Mouse (Mus musculus) gonadal fat pad, adult 2 months (tissue): ENCODE results near the gene Lexm. TPM values are rescaled to one million over a fixed set of nuclear protein-coding genes. Genes with fewer than 3 reads are reported as not detected.

Source experiments
- DNase-seq: peaks from one replicate; pipeline ENCODE4 v3.0.0-alpha.2; 2012; ENCODE audit warnings: low read depth
- polyA plus RNA-seq: library from polyadenylated mRNA; depleted of rRNA; stranded (reverse); fragments of >200 nt; gene quantifications from 2 replicates; pipeline ENCODE4 v1.2.3, GENCODE M21; 2012

Lexm gene
- polyA plus RNA-seq, 1 experiment = 0.53 TPM

DNA sequence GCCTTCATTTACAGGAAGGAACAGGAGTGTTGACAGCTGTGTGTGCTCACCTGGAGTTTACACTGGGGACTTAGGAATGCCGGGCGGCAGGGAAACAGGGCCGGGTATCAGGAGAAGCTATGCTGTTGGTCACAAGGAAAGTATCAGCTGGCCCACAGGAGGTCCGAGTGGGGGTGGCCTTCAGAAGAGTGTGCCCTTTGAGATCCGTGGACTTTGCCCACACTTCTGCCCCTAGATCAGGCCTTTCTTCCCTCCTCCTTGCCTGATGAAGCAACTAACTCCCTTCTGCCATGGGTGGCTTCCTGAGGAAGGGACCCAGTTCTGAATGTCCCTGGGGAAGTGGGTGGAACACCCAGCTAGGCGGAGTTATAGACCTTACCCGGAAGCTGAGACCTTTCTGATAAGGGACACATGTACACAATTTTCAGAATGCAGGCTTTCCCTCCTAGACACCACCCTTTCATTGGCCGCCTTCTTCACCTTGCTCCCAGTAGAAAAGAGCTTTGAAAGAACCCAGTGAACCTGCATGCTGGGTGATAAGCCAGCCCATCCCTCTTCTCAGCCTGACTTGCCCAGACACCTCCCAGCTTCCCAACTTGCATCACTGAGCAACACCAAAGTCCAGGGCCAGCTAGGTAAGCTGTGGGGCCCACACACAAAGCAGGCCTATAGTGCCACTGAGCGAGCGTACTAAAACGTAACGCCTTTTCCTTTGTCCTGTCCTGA is 34.5 kb downstream of the Lexm start:
- DNase-seq = peak; percentile 38

DNA sequence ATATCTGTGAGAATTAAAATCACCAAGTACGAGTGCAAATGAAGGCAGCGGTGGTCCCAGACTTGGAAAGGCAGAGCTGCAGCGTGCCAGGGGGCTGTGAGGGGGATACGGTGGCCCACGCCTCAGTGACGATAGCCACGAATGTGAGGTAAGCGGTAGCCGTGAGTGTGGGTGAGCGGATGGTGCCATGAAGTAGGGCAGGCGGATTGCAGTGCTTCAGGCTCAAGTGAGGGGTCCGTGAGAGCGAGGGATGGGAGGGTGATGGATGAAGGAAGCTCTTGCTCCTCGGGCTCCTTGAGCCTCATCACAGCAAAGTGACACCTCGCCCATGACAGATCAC is 35.2 kb downstream of the Lexm start:
- DNase-seq = no peak

DNA sequence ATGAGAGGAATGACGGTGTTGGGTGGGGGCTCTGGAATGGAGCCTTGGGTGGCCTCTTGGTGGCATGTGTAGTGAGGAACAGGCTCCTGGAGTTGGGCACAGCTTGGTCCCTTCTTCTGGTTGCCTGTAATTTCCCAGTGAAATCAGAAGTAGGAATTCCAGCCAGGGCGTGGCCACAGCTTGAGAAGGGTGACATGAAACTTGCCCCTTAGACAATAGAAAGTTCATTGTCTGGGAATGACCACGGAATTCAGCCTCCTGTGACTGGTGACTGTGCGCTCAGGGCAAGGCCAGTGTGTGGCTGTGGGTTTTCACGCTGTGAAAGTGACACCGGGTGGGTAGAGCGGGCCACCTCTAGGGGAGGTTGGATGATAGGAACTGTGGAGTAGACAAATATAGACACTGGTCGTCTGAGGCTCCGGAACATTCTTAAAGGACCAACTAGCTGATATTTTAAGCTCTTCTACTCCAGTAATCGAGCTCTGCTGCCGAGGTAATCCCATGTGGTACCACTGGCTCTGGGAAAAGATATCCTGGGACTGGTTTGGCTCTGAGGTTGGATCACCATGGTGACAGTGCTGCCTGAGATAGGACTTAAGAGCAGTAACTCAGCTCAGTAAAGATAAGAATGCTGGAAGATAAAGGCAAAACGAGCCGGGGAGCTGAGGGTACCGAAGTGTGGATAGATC is 35.7 kb downstream of the Lexm start:
- DNase-seq = no peak

DNA sequence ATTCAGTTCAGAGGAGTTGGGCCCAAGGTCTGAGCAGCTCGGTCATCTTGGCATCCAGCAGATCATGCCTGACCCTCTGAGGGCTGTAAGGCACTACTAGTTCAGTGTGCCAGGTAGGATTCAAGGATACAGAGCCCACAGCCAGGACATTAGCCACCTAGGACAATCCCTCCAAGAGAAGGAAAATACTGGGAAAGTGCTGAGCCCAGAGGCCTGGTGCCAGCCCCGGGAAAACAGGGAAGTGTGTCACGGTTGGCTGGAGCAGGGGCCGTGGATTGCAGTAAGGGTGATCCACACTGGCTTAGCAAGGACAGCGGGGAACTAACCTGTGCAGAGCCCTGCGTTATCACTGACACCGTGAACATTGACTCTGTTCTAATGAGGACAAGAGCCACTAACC is 39.5 kb downstream of the Lexm start:
- no peak for DNase-seq

DNA sequence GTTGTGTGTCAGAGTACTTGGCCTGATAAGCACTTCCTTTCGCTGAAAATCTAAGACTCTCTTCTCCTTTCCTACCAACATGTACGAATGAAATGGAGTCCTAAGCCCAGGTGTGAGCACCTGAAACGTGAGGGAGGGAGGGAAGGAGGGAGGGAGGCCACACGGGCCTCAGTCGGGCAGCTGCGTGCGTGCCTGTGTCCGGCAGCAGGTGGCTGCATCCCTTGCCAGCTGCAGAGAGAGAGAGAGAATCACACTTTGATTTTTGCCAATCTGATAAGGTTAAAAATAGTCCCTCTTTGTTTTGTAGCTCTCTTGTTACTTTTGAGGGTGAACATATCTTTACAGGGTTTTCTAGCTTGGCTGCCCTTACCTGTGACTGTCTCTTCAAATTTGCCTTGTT is 42.0 kb downstream of the Lexm start:
- DNase-seq = no peak

DNA sequence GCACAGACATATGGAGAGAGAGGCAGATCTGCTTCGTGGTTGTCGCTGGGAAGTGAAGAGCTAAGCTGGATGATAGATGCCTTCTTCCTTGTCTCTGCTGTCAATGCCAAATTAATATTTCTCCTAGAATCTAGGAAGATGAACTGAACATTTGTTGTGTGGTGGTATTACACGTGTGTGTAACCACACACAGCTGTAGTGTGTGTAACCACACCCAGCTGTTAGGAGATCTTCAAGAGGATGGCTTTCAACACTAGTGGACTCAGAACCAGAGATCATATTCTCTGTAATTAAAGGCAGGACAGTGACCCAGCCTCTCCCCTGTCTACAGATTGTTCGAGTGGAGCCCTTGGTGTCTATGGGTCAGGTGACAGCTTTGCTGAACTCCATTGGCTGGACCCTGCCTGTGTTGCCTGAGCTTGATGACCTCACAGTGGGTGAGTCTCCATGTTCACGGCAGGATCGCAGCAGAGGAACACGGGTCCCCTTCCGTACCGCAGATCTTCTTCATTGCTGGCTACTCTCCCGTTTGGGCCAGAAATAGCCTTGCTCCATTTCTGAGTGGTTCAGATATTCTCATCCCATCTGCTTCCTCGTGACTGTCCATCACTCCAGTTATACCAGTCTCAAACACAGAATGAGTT is 45.8 kb downstream of the Lexm start:
- DNase-seq = no peak

DNA sequence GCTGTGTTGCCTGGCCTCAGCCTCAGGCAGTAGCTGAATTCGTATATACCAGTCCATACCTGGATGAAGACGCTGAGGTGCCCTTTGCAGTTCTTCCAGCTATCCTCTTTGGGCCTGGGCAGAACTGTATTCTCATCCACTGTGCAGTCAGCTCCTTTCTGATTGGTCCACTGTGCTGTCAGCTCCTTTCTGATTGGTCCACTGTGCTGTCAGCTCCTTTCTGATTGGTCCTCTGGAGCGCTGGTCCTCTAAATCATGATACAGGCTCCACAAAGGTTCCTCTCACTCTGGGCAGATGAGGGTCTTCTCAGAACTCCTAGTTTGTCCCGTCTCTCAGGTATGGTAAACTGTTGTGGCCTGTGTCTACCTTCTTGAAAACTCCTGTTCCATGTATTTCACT is 47.4 kb downstream of the Lexm start:
- no peak for DNase-seq

DNA sequence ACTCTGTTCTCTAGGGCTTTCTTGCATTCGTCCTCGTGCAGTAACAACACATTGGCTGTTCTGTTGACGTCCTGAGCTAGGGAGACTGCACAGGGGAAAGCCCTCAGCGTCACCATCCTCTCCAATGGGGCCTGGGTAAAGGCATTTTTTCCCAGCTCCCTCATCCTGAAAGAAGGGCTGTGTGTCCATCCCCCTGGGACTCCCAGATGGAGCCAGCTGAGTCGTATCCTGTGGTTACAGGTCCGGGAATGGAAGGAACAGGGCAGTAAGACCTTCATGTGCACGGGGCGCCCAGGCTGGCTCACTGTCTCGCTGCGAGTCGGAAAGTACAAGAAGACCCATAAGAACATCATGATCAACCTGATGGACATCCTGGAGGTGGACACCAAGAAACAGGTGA is 52.9 kb downstream of the Lexm start:
- no peak for DNase-seq

DNA sequence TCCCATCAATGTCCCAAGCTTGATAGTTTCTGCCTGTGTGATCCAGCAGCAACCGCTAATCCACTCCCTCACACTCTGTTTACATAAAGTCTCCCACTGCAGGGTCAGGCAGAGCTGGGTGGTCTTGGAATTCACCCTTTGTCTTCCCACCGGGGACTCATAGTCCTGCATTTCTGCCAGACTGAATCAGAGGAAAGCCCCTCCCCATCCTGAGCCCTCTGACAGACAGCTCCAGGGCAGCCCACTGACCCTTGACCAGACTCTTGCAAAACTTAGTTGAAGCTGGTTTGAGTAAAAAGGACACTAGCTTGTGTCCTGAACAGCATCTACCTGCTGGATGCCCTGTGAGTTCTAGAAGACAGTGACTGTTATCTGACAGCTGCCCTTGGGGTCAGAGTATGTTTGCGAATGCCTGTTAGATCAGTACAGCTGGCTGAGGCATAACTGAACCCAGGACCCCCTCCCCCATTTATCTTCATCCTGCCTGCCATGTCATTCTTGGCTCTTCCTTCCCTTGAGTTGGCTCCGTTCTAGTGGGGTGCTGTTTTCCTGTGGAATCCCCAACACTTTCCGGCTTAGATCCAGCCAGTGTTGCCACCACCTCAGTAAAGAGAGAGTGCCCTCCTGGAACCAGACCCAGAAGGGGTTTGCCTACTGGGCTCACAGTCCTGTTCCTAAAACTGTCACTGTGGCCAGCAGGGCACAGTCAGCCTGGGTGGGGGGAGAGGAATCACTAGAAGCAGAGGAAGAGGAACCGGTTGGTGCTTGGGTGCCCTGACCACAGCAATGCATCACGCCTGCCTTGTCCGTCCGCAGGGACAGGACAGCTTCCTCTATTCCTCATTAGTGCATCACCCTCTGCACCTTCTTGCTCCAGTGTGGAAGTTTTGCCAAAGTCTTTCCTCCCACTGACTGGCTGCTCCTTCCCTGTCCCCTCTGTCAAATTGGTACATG is 53.9 kb downstream of the Lexm start:
- DNase-seq = no peak

DNA sequence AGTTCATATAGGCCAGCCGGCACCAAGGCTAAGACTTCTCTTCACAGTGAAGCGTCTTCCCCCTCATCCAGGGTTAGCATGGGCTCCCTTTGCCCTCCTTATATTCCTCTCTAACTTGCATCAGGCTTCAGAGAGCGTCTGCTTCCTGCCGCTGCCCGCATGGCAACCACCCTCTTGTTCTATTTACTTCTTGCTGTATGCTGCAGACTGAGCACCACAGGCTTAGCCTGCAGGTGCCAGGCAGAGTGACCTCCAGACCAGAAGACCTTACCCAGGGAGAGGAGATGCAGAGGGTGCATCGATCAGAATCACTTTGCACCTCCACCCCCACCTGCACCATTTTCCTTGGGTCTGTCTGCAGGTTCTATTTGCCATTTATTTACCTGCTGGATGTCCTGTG is 55.0 kb downstream of the Lexm start:
- no peak for DNase-seq

DNA sequence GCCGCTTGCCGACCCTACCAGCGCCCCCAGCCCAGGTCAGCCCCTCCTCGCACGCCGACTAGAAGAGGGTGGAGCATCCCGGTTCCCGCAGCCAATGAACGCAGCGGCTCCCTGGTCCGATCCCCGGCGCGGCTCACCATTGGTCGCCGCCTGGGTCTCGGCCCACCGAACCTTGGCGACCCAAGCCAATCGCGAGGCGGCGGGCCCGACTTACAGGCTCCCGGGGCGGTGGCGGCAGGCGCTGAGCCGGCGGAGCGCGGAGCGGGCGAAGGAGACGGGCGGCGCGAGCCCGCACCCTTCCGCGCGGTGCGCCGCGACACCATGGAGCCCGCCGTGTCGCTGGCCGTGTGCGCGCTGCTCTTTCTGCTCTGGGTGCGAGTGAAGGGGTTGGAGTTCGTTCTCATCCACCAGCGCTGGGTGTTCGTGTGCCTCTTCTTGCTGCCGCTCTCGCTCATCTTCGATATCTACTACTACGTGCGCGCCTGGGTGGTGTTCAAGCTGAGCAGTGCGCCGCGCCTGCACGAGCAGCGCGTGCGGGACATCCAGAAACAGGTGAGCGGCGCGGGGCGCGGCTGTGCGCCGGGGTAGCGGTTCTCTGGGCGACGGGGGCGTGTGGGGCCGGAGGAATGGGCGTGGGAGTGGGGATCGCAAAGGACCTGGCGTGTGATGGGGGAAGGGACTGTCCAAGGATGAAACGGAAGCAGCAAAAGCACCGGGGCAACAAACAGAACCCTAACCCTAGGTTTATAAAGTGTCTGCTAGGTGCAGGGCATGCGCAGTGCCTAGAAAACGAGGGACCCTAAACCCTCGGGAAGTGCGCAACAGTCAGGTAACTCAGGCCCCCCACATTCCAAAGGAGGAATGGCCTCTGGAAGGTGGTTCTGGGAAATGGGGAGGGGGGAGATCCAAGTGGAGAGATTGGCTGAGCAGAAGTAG is 55.9 kb downstream of the Lexm start, which contains the start of gene Dhcr24:
Dhcr24 (plus strand) TSS at position 193 of the 936 bp plus-strand sequence.
- no peak for DNase-seq

DNA sequence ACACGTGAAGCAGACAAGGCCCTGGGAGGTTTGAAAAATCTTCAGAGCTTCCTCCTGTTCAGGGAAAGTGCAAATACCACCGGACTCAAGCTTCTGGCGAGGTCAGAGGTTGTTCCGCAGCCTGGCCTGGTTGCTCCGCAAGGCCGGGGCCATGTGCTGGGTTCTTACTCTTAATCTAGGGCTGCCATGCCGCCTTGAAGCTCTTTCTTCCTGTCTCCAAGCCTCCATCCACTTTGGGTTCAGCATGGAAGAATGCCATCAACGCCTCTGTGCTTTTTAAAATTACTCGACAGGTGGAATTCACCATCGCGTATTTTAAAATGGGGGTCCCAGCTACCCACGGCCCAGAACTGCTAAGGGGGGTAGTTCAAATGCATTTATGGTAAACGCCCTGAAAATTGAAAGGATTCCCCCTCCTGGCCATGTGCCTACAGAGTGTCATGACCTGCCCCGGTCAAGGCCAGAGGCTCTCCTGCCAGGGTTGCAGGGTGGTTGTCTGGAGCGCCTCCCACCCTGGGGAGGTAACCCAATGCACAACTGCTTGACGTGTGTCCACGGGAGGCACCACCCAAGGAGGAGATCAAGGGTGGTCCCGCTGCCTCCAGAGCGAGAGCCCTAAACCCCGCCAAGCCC is 56.7 kb downstream of the Lexm start:
- no peak for DNase-seq

DNA sequence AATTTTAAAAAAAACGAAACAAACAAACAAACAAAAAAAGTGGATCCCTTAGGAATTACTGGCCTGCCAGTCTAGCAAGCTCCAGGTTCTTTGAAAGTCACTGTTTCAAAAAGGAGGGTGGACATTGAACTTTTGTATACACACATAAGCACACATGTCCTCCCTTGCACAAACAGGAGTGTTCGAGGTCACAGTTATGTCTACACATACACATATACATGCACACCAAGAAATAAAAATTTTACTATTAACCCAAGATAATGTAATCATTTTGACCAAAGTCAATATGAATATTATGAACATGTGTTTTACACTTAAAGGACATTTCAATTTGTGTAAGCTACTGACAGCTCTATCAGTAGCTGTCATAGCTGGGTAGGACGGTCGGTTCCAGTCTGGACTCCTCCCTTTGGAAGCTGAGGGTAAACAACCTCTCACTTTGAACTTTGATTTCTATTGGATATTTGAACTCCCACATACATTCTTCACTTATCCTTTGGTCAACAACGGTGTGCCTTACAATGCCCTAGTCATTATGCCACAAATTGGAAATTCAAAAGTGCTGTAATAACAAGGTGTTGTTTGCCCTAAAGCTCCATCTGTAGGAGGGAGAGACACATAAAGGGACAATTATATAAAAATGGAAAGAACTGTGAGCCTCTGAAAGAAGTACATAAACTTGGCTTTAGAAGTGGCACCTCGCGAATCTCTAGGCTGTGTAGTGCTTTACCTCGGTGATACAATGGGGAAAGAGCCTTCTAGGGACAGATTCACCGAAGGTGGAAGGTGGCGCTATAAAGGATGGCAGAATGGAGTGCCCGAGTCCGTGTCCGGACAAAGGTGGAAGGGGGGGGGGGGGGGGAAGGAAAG is 57.5 kb downstream of the Lexm start:
- DNase-seq = no peak

DNA sequence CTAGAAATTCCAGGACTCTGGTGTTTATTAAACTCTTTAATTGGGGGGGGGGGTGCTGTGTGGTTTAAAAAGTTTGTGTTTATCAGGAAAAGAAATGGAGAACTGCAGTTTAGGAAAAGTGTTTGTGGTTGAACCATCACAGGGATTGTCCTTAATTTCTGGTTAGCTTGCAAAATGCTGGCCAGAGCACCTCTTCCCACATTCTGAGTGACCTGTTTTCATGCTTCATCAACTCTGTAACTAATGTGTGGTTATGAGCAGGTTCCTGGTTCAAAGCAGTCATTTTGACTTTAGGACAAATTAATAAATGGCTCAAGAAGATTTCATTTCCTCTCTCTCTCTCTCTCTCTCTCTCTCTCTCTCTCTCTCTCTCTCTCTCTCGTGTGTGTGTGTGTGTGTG is 59.1 kb downstream of the Lexm start:
- DNase-seq = no peak

DNA sequence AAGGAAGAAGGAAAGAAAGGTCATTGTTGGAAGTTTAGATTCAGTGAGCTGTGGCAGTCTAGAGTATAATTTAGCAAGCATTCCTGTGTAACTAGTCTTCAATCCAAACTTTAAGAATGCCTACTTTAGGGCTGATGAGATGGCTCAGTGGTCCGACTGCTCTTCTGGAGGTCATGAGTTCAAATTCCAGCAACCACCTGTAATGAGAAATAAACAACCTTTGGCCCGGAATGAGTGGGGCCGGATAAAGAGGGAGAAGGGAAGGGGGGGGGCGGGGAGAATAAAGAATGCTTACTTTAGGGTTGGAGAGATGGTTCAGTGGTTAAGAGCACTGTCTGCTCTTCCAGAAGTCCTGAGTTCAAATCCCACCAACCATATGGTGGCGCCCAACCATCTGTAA is 59.8 kb downstream of the Lexm start:
- no peak for DNase-seq

DNA sequence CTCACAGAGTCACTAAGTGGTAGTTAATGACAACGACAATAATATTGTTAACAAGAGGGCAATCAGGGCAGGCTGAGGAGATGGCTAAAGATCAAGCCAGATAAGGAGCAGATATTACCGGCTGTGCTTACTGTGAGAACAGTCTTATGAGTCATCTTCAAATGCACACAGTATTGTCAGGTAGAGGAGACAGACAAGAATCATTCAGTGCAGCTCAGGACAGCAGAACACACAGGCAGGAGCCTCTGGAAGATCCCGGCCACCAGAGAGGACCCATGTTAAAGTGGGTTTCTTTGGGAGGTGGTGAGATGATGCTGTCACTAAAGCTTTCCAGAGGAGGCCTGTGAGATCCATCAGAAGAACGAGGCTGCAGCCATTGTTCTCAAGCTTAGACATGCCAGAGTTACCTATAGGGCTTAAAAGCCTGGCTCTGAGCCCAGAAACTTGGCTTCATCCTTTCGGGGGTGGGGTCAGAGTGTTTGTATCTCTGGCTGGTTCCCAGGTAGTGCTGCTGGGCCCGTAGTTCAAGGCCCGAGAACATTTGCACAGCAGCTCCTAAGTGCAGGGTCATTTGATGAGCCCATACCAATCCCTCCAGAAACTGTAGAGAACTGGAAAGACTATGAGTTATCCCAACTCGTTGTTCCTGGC is 66.4 kb downstream of the Lexm start:
- DNase-seq = no peak

DNA sequence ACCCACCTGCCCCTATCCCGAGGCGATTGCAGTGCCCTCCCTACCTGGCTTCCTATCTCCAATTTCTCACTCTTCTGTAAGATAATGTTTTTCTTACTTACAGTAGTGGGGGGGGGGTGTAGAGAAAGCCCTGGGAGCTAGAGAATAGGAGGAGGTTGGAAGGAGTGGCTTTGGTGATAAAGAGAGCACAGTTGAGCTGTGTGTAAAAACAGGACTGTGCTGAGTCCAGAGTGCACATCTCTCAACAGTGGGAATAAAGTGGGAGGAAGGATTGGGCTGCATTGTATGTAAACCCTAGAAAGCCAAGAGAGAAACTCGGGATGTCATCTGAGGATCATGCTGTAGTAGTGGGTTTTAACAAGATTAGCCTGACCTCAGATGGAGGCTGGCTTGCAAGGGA is 68.9 kb downstream of the Lexm start:
- DNase-seq = no peak

DNA sequence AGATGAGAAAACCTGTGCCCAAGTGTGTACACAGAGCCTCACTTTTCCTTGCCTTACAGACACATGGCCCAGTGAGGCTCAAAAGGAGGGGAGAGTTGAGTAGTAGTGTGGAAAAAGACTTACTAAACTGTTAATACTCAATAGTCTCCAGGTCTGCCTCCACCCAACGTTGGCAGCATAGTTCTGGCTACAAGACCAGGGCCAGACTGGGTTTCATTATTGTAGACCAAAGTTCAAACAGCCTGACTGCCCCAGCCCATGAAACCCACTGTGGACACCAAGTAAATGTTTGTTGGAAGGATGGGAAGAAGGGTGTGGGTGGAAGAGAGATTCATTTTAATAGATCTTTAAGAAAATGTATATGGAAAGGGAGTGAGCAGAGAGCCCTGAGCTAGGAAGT is 70.1 kb downstream of the Lexm start:
- DNase-seq = no peak

DNA sequence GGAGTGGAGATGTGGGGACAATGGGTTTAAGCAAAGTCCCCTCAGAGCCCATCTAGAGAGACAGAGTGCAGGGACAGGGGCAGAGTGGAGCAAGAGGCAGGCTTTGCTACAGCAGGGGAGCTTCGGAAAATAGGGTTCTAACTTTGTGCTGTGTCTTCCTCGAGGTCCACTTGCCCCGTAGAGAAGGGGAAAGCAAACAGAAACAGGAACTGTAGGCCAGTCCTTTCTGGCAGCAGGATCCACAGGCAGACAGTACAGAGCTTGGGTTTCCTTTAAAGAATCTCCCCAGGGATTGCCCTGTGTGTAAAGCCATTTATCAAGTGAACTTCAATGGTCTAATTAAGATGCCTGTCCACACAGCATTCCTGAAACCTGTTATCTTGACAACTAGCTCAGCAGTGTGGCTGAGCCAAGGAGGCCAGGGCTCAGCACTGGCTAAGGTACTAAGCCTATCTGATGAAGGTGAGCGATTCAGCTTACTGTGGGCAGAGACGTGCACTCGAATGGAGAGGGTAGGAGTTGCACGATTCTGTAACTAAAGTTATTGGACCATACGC is 71.1 kb downstream of the Lexm start:
- DNase-seq = no peak
